Mouse (Mus musculus) embryonic fibroblast, embryonic 13.5 days (primary cell): ENCODE results near the gene Colq. TPM values are rescaled to one million over a fixed set of nuclear protein-coding genes. Genes with fewer than 3 reads are reported as not detected.

Source experiments
- H3K27ac ChIP-seq: 2 replicates; pipeline ENCODE4 v1.5.1; 2012; ENCODE audit warnings: low read length, control low read depth, inconsistent platforms; ENCODE audit not compliant: insufficient read depth
- H3K4me1 ChIP-seq: 2 replicates; pipeline ENCODE4 v1.6.1; 2011; ENCODE audit warnings: low read length; ENCODE audit not compliant: control insufficient read depth, insufficient read depth
- H3K4me3 ChIP-seq: 2 replicates; pipeline ENCODE4 v1.5.1; 2011; ENCODE audit warnings: mild to moderate bottlenecking, control low read depth, low read length; ENCODE audit not compliant: insufficient read depth
- CTCF ChIP-seq: IDR thresholded peaks from 2 replicates; pipeline ENCODE4 v1.5.1; 2011; ENCODE audit warnings: mild to moderate bottlenecking, control low read depth, low read length, moderate library complexity, borderline replicate concordance; ENCODE audit not compliant: insufficient read depth
- POLR2A ChIP-seq: IDR thresholded peaks from 2 replicates; pipeline ENCODE4 v1.6.1; 2011; ENCODE audit warnings: low read depth, mild to moderate bottlenecking, control low read depth, low read length, moderate library complexity
- polyA plus RNA-seq: library from polyadenylated mRNA; stranded (reverse); fragments of >200 nt; gene quantifications from 2 replicates; pipeline ENCODE4 v1.2.4, GENCODE M21; 2011; ENCODE audit warnings: low read depth; ENCODE audit not compliant: missing spikeins, insufficient read length

Gene Colq
- polyA plus RNA-seq, 1 experiment = 0.42 TPM

DNA sequence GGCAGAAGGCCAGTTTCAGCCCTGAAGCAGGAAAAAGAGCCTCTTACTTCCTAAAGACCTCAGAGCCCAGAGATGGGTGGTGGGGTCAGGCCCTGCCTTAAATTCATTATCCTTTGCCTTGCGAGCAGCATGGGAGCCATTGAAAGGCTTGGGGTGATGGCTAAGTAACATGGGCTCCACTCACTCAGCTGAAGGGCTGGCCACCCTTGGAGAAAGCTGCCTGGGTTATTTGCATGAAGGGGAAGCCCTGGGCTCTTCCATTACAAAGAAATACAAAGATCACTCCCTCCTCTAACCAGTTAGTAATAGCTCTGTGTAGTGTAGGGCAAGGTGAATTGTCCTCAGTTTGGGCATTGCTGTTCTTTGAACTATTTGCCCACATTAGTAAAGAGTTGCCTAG, 91.6 kb downstream of the Colq start:
- no peak overlapping the region for H3K27ac ChIP-seq
- no peak overlapping the region for H3K4me3 ChIP-seq
- no peak for TF ChIP-seq POLR2A
- TF ChIP-seq CTCF = no peak
- H3K4me1 ChIP-seq = no peaks in the 10 kb centered on the region; the same call in 1 of the 2 replicates

DNA sequence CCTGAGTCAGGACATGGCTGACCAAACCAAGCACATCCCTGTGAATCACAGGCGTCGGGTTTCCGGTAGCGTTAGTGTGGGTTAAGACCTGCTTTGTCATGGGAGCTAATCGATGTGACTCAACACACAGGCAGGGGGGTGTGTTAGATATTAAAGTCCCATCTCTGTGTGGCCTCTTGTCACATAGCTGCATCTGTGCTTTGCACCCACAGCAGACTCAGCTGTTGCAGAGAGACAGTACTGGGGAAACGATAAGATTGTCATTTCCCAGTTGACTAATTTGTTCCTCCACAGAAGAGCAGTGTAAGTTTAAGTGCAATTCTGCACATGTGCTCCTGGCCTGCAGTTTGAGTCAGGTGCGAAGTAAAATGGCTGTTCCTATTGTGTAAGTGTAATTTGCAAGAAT, 94.9 kb downstream of the Colq start:
- TF ChIP-seq POLR2A = no peak
- no peak for TF ChIP-seq CTCF
- Histone ChIP-seq H3K27ac (peak overlapping the region; percentile 77; the same call in 1 of the 2 replicates), H3K4me3 (peak overlapping the region; percentile 93), H3K4me1 (peaks cover 6% of the 10 kb centered on the region; the same call in 1 of the 2 replicates)

DNA sequence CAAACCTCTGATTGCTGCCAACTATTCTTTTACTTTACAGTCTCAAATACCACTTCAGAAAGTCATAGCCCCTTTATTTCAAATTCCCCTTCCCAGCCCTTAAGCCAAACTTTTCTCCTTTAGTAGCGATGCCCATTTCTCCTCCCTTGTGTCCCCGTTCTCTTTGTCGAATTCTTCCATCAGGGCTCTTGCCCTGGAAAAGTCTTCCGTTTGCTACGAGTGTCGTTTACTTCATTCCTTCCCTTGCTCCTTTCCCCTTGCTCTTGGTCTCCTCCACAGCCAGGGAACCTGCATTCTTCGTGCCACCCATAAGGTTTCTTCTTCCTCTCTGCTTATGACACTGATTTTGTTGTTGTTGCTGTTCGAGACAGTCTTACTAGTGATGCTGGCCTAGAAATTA, 95.6 kb downstream of the Colq start:
- no peak for TF ChIP-seq CTCF
- no peak for TF ChIP-seq POLR2A
- Histone ChIP-seq H3K27ac (peak overlapping the region; percentile 77), H3K4me3 (peak overlapping the region; percentile 93), H3K4me1 (peaks cover 6% of the 10 kb centered on the region; the same call in 1 of the 2 replicates)

DNA sequence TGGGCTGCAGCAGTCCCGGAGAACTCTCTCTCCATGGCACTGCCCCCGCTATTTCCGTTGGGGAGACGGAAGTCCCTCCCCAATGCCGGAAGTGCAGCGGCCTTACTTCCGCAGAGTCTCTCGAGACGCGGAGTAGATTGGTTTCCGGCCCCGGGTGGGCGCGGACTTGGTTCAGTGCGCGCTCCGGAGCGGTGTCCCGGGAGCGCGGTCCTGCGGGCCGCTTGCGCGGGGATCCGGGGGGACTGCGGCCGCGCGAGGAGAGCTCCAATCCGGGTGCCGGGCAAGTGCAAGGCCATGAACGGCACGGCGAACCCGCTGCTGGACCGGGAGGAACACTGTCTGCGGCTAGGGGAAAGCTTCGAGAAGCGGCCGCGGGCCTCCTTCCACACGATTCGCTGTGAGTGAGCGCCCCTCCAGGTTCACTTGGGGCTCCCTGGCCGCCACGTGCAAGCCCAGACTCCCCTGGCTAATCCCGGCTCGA, 96.1 kb downstream of the Colq start, which contains the start of gene Mettl6:
TSS of gene Mettl6 (minus strand) at position 66 of the 481 bp plus-strand sequence.
- Histone ChIP-seq H3K4me1 (peaks cover 6% of the 10 kb centered on the region; the same call in 1 of the 2 replicates), H3K4me3 (peak within 1 kb of the TSS; percentile 93), H3K27ac (peak within 1 kb of the TSS; percentile 79)
- TF ChIP-seq POLR2A (peak; percentile 79), CTCF (no peak)

DNA sequence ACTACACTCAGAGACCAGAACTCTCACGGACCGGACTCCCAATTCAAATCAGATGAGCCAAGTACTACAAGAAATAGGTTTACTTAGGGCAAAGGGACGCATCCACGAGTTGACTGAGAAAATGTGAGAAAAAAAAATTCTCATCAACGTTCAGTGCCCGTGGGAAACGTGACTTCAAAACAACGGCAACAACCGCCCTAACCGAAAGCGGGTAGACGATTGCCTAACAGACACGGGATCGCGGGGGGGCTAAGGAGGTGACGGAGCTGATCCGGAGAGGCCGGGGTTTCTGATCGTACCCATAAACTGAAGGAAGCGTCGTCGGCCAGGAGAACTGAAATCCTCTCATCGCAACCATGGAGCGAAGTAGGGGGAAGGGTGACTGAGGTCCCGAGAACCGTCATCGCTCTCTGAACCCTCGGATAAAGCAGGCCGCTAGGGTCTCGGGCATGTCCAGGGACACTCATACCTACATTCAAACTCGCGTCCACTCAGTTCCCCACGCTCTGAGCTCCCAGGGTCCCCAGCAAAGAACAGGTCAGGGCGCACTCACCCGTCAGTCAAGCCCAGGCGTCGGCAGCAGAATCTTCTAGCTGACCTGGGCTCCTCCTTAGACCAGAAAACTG, 96.7 kb downstream of the Colq start, which contains the start of gene Eaf1:
TSS of gene Eaf1 (plus strand) at position 51 of the 626 bp plus-strand sequence.
- H3K27ac ChIP-seq = peak within 1 kb of the TSS; percentile 79
- H3K4me3 ChIP-seq = peak within 1 kb of the TSS; percentile 93
- peaks cover 6% of the 10 kb centered on the region; the same call in 1 of the 2 replicates for H3K4me1 ChIP-seq
- no peak for TF ChIP-seq CTCF
- TF ChIP-seq POLR2A = no peak

DNA sequence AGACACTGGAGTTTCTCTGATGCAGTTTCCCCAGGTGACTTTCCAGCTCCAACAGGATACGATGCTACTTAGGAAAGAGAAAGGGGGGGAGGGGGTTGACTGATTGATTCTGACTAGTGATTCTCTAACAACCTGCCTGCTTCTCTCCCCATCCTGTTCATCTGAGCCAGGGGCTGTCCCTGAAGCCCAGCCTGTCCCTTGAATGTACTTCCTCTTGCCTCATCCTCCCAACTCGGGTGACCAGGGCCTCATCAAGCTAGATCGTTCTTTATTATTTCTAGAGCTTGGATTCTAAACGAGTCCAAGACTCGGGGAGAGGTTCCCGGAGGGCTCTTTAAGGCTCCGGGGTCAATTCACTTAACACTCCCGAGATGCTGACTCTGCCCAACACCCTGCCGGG, 97.2 kb downstream of the Colq start:
- Histone ChIP-seq H3K27ac (no peak overlapping the region), H3K4me1 (peaks cover 6% of the 10 kb centered on the region; the same call in 1 of the 2 replicates), H3K4me3 (peak overlapping the region; percentile 93)
- TF ChIP-seq POLR2A = no peak
- TF ChIP-seq CTCF = no peak

DNA sequence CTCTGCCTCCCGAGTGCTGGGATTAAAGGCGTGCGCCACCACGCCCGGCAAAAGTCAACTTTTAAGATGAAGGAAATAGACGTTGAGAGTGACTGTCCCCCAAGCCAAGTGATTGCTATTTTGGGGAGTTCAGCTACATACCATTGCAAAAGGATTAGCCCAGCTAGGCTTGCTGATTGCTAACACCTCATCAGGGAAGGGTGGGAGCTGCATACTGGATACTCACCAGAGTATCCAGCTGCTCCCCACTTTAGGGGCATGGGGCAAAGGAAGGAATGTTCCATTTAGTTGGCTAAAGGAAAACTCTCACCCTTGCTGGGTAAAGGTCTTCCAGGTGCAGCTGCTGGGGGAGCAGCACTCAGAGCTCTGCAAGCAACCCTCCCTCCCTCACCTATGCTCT, 103.1 kb downstream of the Colq start:
- TF ChIP-seq POLR2A (no peak), CTCF (no peak)
- Histone ChIP-seq H3K4me3 (no peak overlapping the region), H3K4me1 (peaks cover 3% of the 10 kb centered on the region; the same call in 1 of the 2 replicates), H3K27ac (no peak overlapping the region)

DNA sequence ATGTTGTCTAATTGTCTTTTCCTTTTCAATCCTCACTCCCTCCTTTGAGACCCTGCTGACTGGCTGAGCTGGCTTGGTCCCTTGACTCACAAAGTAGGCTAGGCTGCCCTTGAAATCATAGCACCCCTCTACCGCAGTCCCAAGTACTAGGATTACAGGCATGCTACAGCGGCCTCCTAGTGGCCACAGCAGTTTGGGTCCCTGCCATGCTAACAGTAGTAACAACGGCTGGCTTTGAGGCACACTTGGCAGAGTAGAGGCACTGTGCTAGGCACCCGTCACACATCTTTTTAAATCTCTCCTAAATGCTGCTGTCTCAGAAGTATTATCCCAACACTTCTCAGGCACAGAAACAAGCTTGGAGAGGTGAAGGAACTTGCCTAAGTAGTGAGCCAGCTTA, 104.7 kb downstream of the Colq start:
- H3K27ac ChIP-seq = no peak overlapping the region
- TF ChIP-seq CTCF = peak; percentile 27; the same call in 1 of the 2 replicates
- no peak for TF ChIP-seq POLR2A
- no peak overlapping the region for H3K4me3 ChIP-seq
- no peaks in the 10 kb centered on the region for H3K4me1 ChIP-seq

DNA sequence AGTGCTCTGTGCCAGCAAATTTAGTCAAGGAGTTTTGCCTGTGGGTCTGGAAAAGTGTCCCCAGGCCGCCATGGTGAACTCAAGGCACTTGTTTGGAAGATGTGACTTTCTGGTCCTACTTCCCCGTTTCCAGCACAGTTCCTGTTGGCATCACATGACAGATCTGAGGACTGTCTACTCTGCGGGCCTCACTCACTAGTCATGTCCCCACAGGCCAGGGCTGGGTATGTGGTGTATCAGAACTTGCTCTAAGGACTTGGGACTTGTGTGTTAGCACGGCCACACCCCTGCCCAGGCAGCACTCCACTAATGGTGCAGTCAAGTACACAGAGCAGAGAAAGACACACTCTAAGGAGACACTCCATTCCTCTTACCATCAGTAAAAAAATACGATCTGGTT, 108.7 kb downstream of the Colq start:
- Histone ChIP-seq H3K27ac (no peak overlapping the region), H3K4me3 (no peak overlapping the region), H3K4me1 (no peaks in the 10 kb centered on the region)
- TF ChIP-seq CTCF = no peak
- no peak for TF ChIP-seq POLR2A

DNA sequence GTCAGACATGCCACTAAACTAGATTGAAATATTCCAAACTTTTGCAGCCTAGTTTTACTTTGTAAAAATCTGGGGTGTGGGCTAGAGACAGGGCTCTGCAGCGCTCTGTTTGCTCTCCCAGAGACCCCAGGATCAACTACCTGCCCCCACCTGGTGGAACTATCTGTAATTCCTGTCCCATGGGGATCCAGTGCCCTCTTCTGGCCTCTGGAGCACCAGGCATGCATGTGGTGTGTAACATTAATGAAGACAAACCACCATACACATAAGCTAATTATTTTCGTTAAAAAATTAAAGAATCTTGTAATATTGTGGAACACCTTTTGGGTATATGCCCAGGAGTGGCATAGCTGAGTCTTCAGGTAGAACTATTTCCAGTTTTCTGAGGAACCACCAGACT, 117.8 kb downstream of the Colq start:
- Histone ChIP-seq H3K4me1 (no peaks in the 10 kb centered on the region), H3K27ac (no peak overlapping the region), H3K4me3 (no peak overlapping the region)
- no peak for TF ChIP-seq POLR2A
- TF ChIP-seq CTCF = no peak

Other genes with a start within 250 kb of the Colq start
- 25.0 and 29.1 TPM in 2 replicates for gene Sh3bp5, start 155.3 kb downstream of the Colq start, polyA plus RNA-seq
- gene Eaf1, start 96.9 kb downstream of the Colq start, polyA plus RNA-seq = 30.0 and 35.3 TPM in 2 replicates
- gene Mettl6, start 96.3 kb downstream of the Colq start, polyA plus RNA-seq = 55.8 and 57.7 TPM in 2 replicates
- gene Gm49387, start 49.5 kb upstream of the Colq start, polyA plus RNA-seq = not detected in 2 replicates
- 13.6 and 15.8 TPM in 2 replicates for gene Btd, start 49.7 kb upstream of the Colq start, polyA plus RNA-seq
- gene Hacl1, start 49.9 kb upstream of the Colq start, polyA plus RNA-seq = 11.0 and 11.5 TPM in 2 replicates
- 56.1 and 57.5 TPM in 2 replicates for gene Ankrd28, start 239.3 kb upstream of the Colq start, polyA plus RNA-seq